Mouse (Mus musculus): ENCODE measurements around the gene Zfp708. TPM values are rescaled to one million over a fixed set of nuclear protein-coding genes. Genes with fewer than 3 reads are reported as not detected.

The Zfp708 gene
- polyA plus RNA-seq, 1 experiment, result 0.12 TPM

Other genes starting within 250 kb of the Zfp708 start
- 0.28 and 0.42 TPM in 2 replicates for gene Gm10767, start 193.1 kb downstream of the Zfp708 start, polyA plus RNA-seq (2012; rRNA removed)
- 0.19 and 0.27 TPM in 2 replicates for gene Zfp712, start 36.8 kb downstream of the Zfp708 start, polyA plus RNA-seq (2012; rRNA removed)
- 2.9 and 3.9 TPM in 2 replicates for gene Gm28557, start 10.6 kb upstream of the Zfp708 start, polyA plus RNA-seq (2012; rRNA removed)
- 0.25 and 0.26 TPM in 2 replicates for gene Rslcan18, start 18.3 kb upstream of the Zfp708 start, polyA plus RNA-seq (2012; rRNA removed)
- gene Zfp759, start 23.7 kb upstream of the Zfp708 start, polyA plus RNA-seq (2012; rRNA removed), result 0.69 and 0.76 TPM in 2 replicates
- gene Rsl1, start 75.2 kb upstream of the Zfp708 start, polyA plus RNA-seq (2012; rRNA removed), result 1.6 and 1.8 TPM in 2 replicates
- gene Zfp455, start 96.5 kb upstream of the Zfp708 start, polyA plus RNA-seq (2012; rRNA removed), result 0.26 and 0.33 TPM in 2 replicates
- 1.1 and 1.2 TPM in 2 replicates for gene Zfp458, start 180.5 kb upstream of the Zfp708 start, polyA plus RNA-seq (2012; rRNA removed)
- 2.0 and 2.3 TPM in 2 replicates for gene Zfp457, start 208.5 kb upstream of the Zfp708 start, polyA plus RNA-seq (2012; rRNA removed)
- 0.91 and 1.1 TPM in 2 replicates for gene Zfp595, start 234.6 kb upstream of the Zfp708 start, polyA plus RNA-seq (2012; rRNA removed)

Measured in gonadal fat pad, adult 2 months (tissue).